Mouse (Mus musculus) heart, adult 8-10 months (tissue): ENCODE results near the gene Tob1. TPM values are rescaled to one million over a fixed set of nuclear protein-coding genes. Genes with fewer than 3 reads are reported as not detected.

Experiments used
- DNase-seq: peaks from one replicate; pipeline ENCODE4 v3.0.0; 2022; ENCODE audit warnings: low spot score
- total RNA-seq, 4 experiments: library from RNA; stranded (reverse); gene quantifications; 2 replicates each; pipeline ENCODE4 v1.2.4; 2022

The Tob1 gene
- 10 to 100 TPM; 51.3 to 58.4 (median 53.2) TPM for total RNA-seq

DNA sequence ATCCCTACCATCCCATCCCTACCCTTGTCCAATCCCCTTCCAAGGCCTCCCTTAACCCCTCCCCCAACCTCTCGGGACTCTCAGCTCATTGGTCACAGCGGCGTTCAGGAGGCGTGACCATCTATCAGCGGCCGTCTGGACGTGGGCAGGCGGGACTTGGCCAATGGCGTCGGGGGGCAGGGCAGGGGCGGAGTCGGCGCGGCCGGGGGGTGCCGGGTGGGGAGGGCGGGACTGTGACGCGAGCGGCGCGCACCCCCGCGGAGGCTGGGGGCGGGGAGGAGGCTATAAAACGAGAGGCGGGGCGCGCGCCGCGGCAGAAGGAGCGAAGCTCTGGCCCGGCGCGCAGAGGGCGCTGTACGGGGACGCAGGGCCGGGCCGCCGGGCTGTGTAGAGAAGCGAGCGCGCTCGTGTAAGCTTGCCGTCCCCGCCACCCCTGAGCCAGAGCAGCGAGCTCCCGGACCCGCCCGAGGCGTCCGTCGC, at the start of gene Tob1:
Gene Tob1, plus strand, starts transcription at position 331 of the 480 bp plus-strand sequence.
- peak; percentile 97 for DNase-seq

GRCm38 (mm10) chr11:94161867-94162581, 49.2 kb upstream of the Tob1 start:
- DNase-seq, result no peak

DNA sequence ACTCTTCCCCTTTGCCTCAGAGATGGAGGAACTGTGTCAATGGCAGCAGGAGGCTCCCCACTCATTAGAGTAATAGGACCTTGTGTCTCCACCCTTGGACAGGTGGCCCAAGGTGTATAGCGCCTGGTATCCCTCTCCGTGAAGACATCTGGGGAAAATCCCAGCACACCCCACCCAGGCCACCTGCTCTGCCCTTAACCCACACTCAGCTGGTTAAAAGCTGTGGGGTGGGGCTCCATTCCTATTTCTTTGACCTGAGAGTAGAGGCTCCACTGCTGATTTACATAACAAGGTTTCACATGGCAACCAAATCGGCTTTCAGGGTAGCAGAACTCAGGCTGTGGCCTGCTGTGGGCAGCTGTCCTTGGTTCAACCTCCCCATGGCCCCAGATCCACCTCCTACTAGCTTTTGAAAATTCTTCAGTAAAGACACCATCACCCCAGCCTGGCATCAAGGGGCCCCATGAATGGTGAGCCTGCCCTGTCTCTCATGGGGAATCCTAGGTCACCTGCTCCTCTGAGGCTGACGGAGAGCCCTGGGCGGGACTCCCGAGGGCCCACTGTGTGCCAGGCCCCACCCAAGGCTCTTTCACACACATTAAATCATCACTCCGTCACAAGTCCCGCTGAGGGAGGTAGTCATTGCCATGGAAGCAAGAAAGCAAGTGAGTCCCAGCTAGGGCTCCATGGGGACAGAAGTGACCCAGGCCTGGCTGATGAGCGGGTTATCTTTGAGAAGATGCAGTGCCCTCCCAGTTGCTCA, 48.1 kb upstream of the Tob1 start:
- no peak for DNase-seq

GRCm38 (mm10) chr11:94165745-94166144, 45.5 kb upstream of the Tob1 start:
- DNase-seq, result no peak

- DNase-seq, result no peak
These were observed 43.0 kb upstream of the Tob1 start for GRCm38 (mm10) chr11:94168238-94168637.

- DNase-seq, result no peak
These were observed 41.7 kb upstream of the Tob1 start for GRCm38 (mm10) chr11:94169596-94169995.

- no peak for DNase-seq
These were observed 39.6 kb upstream of the Tob1 start for GRCm38 (mm10) chr11:94171691-94172090.

DNA sequence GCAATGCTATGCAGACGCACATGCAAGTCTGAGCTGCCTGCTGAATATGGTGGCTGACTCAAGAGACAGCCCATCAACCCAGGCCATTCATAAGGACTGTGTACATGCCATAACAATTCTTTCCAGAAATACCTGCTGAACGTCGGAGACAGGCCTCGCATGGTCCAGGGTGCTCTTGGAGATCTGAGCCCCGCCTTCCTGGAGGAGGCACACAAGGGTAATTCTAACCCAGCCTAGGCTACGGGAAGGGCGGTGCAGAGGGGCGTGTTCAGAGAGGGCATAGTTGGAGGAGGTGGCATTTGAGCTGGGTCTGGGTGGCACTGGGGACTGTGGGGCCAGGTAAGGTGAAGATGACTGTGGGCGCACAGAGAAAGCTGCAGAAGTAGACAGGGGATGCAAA, 39.1 kb upstream of the Tob1 start:
- no peak for DNase-seq

DNA sequence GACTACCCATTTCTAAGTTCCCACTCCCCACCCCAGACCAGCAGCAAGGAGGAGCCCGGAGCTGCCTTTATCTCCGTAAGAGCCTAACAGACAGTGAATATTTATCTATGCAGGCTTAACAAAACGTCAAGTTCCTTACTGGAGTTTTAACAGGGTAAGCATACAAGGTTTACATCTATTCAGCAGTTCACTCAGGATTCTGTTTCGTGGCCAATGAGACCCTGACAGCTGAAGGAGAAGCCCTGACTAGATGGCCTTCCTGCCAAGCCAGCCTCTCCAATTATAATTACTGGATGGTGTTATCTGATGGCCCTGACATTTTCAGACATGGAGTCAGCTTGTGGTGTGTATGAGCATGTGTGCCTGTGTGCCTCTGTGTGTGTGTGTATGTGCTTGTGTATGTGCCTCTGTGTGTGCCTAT, 37.5 kb upstream of the Tob1 start:
- no peak for DNase-seq

DNA sequence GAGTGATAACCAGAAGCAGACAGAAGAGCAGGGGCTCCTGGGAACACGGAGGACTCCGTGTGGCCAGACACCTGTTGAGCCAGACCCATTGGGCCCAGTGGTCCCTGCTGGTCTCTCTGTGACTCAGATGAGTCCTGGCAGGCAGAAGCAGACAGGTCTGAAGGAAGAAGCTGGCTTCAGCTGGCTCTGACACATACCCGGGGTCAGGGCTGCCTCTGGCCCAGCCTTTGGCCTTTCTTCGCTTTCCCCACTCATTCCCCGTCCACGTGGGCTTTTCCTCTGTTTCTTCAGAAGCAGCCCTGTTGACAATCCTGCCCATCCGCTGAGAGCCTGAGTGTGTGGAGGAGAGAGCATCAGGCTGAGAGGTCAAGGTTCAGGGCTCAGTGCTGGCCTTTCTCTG, 36.0 kb upstream of the Tob1 start:
- no peak for DNase-seq

DNA sequence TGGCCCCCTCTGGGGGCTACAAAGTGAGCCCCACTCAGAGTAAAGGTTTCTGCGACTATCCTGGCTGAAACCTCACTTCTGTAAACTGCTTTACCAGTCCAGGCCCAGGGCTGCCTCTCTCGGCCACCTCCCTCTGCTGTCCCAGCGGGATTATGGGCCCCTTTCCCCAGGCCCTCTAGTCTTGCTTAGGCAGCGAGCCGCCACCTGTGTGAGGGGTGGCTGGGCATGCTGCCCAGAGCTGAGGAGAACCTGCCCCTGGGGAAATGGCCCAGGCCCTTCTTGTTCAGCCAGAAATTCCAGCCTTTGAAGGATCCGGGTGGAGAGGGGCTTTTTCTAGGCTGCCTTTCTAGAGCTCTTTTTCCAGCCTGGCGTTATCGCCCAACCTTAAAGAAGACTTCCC, 35.6 kb upstream of the Tob1 start:
- DNase-seq, result no peak

DNA sequence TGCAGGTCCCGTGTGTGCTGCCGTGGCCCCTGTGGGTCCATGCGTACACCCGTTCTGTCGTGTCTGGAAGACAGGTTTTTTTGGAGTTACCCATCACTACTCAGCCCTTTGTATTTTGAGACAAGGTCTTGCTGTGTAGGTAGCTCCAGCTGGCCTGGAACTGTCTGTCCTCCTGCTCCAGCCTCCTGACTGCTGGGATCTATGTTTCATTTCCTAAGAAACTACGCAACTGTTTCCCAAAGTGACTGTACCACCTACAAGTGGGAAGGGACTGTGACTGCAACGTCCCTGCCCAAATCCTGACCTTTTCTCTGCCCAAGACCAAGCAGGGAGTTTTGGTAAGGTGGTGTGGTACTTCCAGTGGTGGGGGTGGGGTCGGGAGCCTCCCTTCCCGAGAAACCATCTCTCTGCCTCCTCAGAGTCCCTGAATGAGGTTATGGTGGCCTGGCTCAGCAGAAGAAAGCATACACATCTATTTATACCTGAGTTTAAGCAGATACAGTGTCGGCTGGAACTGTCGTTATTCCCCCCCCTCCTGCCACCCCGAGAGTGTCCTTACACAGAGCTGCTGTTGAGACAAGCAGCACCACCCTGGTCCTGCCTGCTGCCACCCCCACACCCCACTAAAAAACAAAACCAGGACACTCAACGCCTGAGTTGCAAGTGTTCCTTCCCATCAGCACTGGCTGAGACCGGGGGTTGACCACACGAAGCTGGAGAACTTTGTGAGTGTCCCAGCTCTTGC, 33.2 kb upstream of the Tob1 start:
- no peak for DNase-seq

- no peak for DNase-seq
These were observed 31.5 kb upstream of the Tob1 start for GRCm38 (mm10) chr11:94179768-94180167.

DNA sequence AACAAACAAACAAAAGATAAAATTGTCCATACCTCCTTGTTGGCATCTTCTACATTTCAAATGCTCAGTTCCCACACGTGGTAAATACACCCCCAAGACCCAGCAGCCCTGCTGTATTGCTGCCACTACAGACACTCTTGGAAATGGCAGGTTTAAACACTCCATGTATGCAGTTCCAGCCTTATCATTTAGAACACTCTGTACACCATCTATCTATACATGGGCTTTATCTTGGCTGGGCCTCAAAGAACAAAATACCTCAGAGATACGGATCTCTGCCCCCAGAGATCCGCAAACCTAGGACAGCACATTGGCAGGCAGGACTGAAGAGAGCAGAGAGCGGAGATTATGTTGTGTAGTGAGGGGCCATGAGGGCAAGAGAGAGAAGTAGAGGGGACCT, 31.1 kb upstream of the Tob1 start:
- DNase-seq, result no peak

GRCm38 (mm10) chr11:94181694-94182093, 29.6 kb upstream of the Tob1 start:
- no peak for DNase-seq

DNA sequence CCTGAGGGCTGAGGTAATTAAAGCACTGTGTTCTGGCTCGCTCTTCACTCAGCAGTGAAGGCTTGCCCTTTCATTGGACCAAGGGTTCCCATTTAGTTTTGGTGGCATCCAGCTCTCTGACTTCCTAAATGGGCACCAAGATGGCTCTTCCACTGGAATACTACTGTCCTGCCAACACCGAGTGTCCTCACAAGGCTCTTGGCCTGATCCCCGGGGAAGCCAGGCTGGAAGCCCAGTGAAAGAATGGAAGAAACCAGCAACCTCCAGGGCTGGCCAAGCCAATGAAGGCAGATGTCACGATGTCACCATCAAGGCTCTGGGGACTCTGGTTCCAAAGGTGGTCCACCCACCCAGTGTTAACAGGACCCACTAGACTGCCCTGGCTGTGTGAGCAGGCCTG, 28.5 kb upstream of the Tob1 start:
- peak; percentile 46 for DNase-seq

DNA sequence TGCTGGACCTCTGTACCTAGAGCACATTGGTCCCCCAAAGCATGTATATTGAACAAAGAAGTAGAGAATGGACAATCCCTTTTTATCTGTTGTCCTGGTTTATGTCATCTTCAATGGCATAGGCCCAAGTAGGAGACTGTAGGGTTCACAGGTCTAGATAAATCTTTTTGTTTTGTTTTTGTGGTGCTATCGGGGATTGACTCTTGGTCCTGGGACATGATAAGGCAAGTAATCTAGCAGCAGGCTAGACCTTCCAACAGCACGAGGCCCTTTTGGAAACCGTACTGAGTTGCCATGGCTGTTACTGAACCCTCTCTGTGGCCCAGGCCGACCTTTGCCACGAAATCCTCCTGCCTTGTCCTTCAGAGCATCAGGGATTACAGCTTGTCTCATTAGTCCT, 28.1 kb upstream of the Tob1 start:
- DNase-seq, result no peak

DNA sequence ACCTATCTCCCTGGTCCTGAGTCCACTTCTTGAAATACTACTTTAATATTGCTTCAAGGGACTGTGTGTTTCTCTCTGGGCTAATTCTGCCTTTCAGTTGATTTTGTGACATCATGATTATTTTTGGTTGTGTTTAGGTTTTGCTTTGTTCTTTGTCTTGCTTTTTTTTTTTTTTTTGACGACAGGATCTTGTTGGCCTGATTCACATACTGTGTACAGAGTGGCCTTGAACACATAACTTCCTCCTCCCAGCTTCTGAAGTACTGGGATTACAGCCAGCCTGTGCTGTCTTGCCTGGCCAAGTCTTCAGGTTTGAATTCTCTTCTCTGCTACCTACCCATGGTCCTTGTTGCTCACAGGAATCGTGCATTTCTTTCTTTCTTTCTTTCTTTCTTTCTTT, 27.6 kb upstream of the Tob1 start:
- no peak for DNase-seq

DNA sequence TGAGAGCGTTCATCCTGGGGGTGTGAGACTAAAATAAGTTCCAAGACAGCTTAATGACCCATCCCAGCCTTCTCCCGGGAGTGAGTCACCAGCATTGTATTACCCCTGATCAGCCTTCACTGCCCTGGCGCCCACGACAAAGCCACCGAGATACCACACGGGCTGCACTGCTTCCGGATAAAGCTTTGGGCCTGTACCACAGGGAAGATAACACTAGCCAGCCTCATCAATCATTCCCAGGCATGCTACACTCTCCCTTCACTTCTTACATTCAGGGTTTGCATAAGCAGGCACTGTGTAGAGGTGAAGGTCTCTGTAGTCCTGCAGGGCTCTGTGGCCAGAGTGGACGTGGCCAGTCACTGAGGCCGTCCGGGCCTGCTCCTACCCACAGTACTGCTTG, 21.7 kb upstream of the Tob1 start:
- no peak for DNase-seq

DNA sequence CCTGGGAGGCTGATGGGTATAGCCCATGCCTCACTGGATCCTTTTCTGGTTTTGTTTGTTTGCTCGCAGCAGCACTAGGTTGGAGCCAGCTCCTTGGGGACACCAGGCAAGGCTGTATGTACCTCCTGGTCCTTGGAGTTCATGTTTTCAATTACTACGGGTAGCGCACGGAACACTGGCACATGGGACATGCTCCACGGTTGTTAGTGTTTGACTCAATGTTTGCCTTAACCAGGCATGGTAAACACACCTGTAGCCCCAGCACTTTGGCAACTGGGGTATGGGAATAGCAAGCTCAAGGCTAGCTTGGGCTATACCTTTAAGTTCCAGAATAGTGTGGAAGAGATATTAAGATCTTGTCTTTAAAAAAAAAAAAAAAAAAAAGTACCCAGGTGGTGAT, 20.6 kb upstream of the Tob1 start:
- DNase-seq, result no peak

- no peak for DNase-seq
These were observed 18.1 kb upstream of the Tob1 start for GRCm38 (mm10) chr11:94193109-94193508.

GRCm38 (mm10) chr11:94196311-94196710, 14.9 kb upstream of the Tob1 start:
- no peak for DNase-seq
